Mouse (Mus musculus): ENCODE measurements around the gene Irs1.

GRCm38 (mm10) chr1:82283901-82284301 lies 7.3 kb downstream of the Irs1 start:
- TF ChIP-seq CTCF (IDR thresholded peaks at IDR 0.05; ENCODE audit: insufficient read depth, low read length) = no peak
- no peak for TF ChIP-seq POLR2A (IDR thresholded peaks at IDR 0.05; ENCODE audit: borderline replicate concordance, extremely low read depth, low read depth, low read length)
